Mouse (Mus musculus) c-Kit-positive CD71-negative TER-119-negative erythroid progenitor cells, embryonic 14.5 days (primary cell): ENCODE measurements around the gene Sptbn2.
A peak's percentile ranks its signal among the peaks of the same experiment; 100 is the strongest.
"Not testable (repeated sequence)": the region's sequence is repeated elsewhere in the genome, so short reads cannot be mapped to it uniquely, and the experiment has no call there.

Experiments used
- DNase-seq: peaks from one replicate; pipeline ENCODE4 v3.0.0-alpha.2; 2013; ENCODE audit warnings: low read depth

Gene Sptbn2

GRCm38 (mm10) chr19:4729186-4729585 is 18.2 kb downstream of the Sptbn2 start:
- no peak for DNase-seq

GRCm38 (mm10) chr19:4733052-4733451 is 22.1 kb downstream of the Sptbn2 start:
- no peak for DNase-seq

- no peak for DNase-seq
These were observed 26.9 kb downstream of the Sptbn2 start for GRCm38 (mm10) chr19:4737866-4738265.

- DNase-seq, result no peak
These were observed 28.1 kb downstream of the Sptbn2 start for GRCm38 (mm10) chr19:4739053-4739452.

- no peak for DNase-seq
These were observed 28.8 kb downstream of the Sptbn2 start for GRCm38 (mm10) chr19:4739762-4740161.

- no peak for DNase-seq
These were observed 30.5 kb downstream of the Sptbn2 start for GRCm38 (mm10) chr19:4741482-4741881.

- DNase-seq, result no peak
These were observed 31.3 kb downstream of the Sptbn2 start for GRCm38 (mm10) chr19:4742229-4742628.

GRCm38 (mm10) chr19:4743524-4743923 is 32.6 kb downstream of the Sptbn2 start:
- DNase-seq, result peak; percentile 31

GRCm38 (mm10) chr19:4744026-4744425 is 33.1 kb downstream of the Sptbn2 start:
- no peak for DNase-seq

GRCm38 (mm10) chr19:4745057-4745456 is 34.1 kb downstream of the Sptbn2 start:
- DNase-seq, result no peak

GRCm38 (mm10) chr19:4745681-4746080 is 34.7 kb downstream of the Sptbn2 start:
- no peak for DNase-seq

GRCm38 (mm10) chr19:4746611-4747010 is 35.6 kb downstream of the Sptbn2 start:
- DNase-seq, result no peak

GRCm38 (mm10) chr19:4747631-4748312 is 36.8 kb downstream of the Sptbn2 start:
- no peak for DNase-seq

GRCm38 (mm10) chr19:4748493-4748892 is 37.5 kb downstream of the Sptbn2 start:
- no peak for DNase-seq

GRCm38 (mm10) chr19:4749975-4750374 is 39.0 kb downstream of the Sptbn2 start:
- DNase-seq, result no peak

- DNase-seq, result peak; percentile 76
These were observed 44.7 kb downstream of the Sptbn2 start for GRCm38 (mm10) chr19:4755565-4756192.

- peak; percentile 91 for DNase-seq
These were observed 45.4 kb downstream of the Sptbn2 start, which contains the start of gene Rbm4b for GRCm38 (mm10) chr19:4756193-4756911. Gene Rbm4b, plus strand, starts transcription at chr19:4756497.

- DNase-seq, result no peak
These were observed 46.0 kb downstream of the Sptbn2 start for GRCm38 (mm10) chr19:4756921-4757320.

- DNase-seq, result not testable (repeated sequence)
These were observed 49.6 kb downstream of the Sptbn2 start for GRCm38 (mm10) chr19:4760544-4760943.

GRCm38 (mm10) chr19:4762876-4763275 is 51.9 kb downstream of the Sptbn2 start:
- no peak for DNase-seq

GRCm38 (mm10) chr19:4767507-4768148 is 56.7 kb downstream of the Sptbn2 start:
- no peak for DNase-seq

GRCm38 (mm10) chr19:4772785-4773184 is 61.8 kb downstream of the Sptbn2 start:
- no peak for DNase-seq

- DNase-seq, result no peak
These were observed 71.9 kb downstream of the Sptbn2 start for GRCm38 (mm10) chr19:4782891-4783290.
